Mouse (Mus musculus) liver, postnatal 0 days (tissue): ENCODE measurements around the gene Lsp1.

ENCODE experiments used
- CTCF ChIP-seq: sonication (generic); IDR thresholded peaks from 2 replicates; pipeline ENCODE4 v1.5.1; 2016; ENCODE audit warnings: antibody characterized with exemption, low read depth
- EP300 ChIP-seq: IDR thresholded peaks from 2 replicates; pipeline ENCODE4 v1.6.1; 2016; ENCODE audit warnings: antibody characterized with exemption, low read depth, mild to moderate bottlenecking

DNA sequence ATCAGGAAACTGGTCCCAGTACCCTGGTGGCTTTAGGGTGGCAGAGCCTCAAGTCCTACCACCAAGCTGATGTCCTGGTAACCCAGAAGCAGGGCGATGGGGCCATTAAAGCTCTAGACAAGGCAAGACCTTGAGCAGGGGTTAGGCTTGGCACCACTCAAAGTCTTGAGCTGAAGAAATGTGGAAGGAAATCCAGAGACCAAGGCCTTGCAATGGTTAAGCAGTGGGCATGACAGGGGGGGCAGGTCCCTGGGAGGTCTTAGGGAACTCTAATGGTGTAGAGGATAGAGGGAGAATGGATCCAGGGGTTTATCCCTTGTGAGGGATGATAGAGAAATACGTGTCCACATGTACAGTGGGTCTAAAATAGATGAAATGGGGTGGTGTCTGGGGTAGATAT lies 12.9 kb downstream of the Lsp1 start:
- TF ChIP-seq CTCF = no peak
- TF ChIP-seq EP300 = no peak
